Mouse (Mus musculus): ENCODE data around the gene Sema4b.

DNA sequence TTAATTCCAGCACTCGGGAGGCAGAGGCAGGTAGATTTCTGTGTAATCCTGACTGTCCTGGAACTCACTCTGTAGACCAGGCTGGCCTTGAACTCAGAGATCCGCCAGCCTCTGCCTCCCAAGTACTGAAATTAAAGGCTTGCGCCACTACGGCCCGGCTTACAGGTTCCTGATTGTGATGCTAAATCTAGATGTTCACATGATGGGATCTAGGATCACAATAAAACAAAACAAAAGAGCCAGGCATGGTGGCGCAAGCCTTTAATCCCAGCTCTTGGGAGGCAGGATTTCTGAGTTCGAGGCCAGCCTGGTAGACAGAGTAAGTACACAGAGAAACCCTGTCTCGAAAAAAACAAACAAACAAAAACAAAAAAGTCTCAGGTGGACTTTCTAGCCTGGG lies 33.9 kb upstream of the Sema4b start:
- TF ChIP-seq USF1 (IDR thresholded peaks at IDR 0.05; ENCODE audit: low read depth): no peak
- TF ChIP-seq CEBPB (IDR thresholded peaks at IDR 0.05; ENCODE audit: low read depth): no peak
- no peak for TF ChIP-seq CTCF (IDR thresholded peaks at IDR 0.05; ENCODE audit: control insufficient read depth, insufficient read depth, insufficient read length)

All from C2C12 (cell line).